Mouse (Mus musculus): ENCODE results near the gene Ssbp3. TPM values are rescaled to one million over a fixed set of nuclear protein-coding genes. Genes with fewer than 3 reads are reported as not detected.

Gene Ssbp3
- polyA plus RNA-seq, 1 experiment from 2014 or later, result 64.7 TPM

- in situ Hi-C loops (cut with MboI; ENCODE audit: low pct_unique_long_range_greater_than_20kb), result no loop called here
- ATAC-seq (no peak), DNase-seq (ENCODE audit: low read depth, low spot score) (no peak)
- TF ChIP-seq CTCF (IDR thresholded peaks at IDR 0.05), result no peak
- CTCF ChIA-PET, result interaction anchor here (1.2 kb wide), 1 partner anchor 15 kb away, joined by 3 read pairs; no protein-coding TSS in a partner anchor
- POLR2A ChIA-PET, result no interaction called here
- H3K27me3 ChIP-seq, result no peaks in the 10 kb centered on the region
Observed at GRCm38 (mm10) chr4:106870556-106870955, 39.9 kb upstream of the Ssbp3 start.

GRCm38 (mm10) chr4:106874501-106874900, 36.0 kb upstream of the Ssbp3 start:
- no peak for TF ChIP-seq CTCF (IDR thresholded peaks at IDR 0.05)
- no peaks in the 10 kb centered on the region for H3K27me3 ChIP-seq
- CTCF ChIA-PET, result no interaction called here
- in situ Hi-C loops (cut with MboI; ENCODE audit: low pct_unique_long_range_greater_than_20kb), result no loop called here
- POLR2A ChIA-PET, result no interaction called here
- ATAC-seq, result no peak
- DNase-seq (ENCODE audit: low read depth, low spot score), result no peak

DNA sequence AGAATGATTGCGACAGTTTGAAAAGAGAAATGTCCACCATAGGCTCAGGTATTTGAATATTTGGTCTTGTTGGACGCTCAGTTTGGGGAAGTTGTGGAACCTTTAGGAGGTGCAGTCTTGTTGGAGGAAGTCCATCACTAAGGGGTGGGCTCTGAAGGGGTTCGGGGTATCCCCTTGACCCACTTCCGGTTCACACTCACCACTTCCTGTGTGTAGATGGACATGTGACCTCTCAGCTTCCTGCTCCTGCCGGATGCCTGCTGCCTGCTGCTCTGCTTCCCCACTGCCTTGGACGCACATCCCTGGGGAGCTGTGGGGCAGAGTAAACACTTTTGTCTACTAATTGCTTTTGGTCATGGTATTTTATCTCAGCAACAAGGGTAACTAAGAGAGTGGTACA, 29.4 kb upstream of the Ssbp3 start:
- ChIA-PET POLR2A (no interaction called here), CTCF (no interaction called here)
- in situ Hi-C loops (cut with MboI; ENCODE audit: low pct_unique_long_range_greater_than_20kb), result no loop called here
- no peaks in the 10 kb centered on the region for H3K27me3 ChIP-seq
- ATAC-seq, result no peak
- TF ChIP-seq CTCF (IDR thresholded peaks at IDR 0.05), result no peak
- DNase-seq (ENCODE audit: low read depth, low spot score), result no peak

- DNase-seq (ENCODE audit: low read depth, low spot score) (no peak), ATAC-seq (no peak)
- ChIA-PET POLR2A (no interaction called here), CTCF (no interaction called here)
- TF ChIP-seq CTCF (IDR thresholded peaks at IDR 0.05), result no peak
- H3K27me3 ChIP-seq, result no peaks in the 10 kb centered on the region
- in situ Hi-C loops (cut with MboI; ENCODE audit: low pct_unique_long_range_greater_than_20kb), result no loop called here
Observed at GRCm38 (mm10) chr4:106883149-106883548, 27.4 kb upstream of the Ssbp3 start.

DNA sequence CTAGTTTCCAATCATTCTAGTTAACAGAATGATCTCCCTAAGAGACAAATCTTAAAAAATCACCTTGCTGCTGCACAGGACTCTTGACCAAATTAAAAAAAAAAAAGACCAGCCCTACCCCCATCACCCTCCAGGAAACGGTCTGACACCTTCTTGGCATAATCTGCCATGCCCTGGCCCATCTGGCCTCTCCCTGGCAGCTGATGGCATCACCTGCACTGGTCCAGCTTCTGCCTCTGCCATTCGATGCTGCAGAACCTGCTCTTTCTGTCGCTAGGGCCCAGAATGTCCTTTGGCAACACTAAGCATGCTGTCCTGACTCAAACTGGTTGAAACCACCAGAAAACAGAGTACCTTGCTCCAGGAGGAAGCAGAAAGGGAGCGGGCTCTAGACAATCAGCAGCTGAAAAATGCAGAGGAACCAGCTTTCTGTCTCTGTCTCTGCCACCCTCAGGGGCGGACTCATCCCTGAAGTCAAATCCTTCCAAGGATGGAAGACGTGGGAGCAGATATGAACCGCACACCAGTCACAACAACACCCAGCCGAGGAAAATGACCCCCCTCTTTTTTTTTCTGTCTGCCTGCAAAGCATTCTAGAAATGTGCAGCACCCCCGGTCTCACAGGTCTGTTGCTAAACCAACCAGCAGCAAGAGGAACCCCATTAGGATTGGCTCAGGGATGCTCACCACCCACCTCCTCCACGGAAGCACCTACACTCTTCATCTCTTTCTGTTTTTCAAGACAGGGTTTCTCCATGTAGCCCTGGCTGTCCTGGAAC, 24.0 kb upstream of the Ssbp3 start:
- no peaks in the 10 kb centered on the region for H3K27me3 ChIP-seq
- CTCF ChIA-PET, result no interaction called here
- DNase-seq (ENCODE audit: low read depth, low spot score) (no peak), ATAC-seq (no peak)
- no peak for TF ChIP-seq CTCF (IDR thresholded peaks at IDR 0.05)
- POLR2A ChIA-PET, result interaction anchor here (0.6 to 0.7 kb wide), 2 partner anchors 58 to 1134 kb away, joined by 4 to 5 read pairs; no protein-coding TSS in a partner anchor
- in situ Hi-C loops (cut with MboI; ENCODE audit: low pct_unique_long_range_greater_than_20kb), result no loop called here

DNA sequence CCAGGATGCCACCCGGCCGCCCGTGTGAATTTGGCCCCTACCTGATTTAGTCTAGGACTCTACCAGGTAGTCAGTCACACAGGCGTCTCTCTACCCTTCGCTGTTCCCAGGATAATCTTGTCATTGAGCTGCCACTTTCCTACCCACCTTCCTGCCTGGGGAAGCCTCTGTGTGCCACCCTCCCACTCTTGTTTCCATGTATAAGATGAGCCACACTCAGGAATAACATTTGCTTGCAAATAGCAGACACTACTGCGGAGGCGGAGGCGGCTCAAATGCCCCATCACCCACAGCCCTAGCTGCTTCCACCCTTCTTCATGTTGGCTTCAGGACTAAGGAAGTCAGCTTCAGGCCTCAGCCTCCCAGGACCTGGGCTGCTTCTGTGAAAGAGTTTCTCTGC, 14.4 kb upstream of the Ssbp3 start:
- no peak for TF ChIP-seq CTCF (IDR thresholded peaks at IDR 0.05)
- POLR2A ChIA-PET, result no interaction called here
- in situ Hi-C loops (cut with MboI; ENCODE audit: low pct_unique_long_range_greater_than_20kb), result no loop called here
- DNase-seq (ENCODE audit: low read depth, low spot score), result no peak
- CTCF ChIA-PET, result interaction anchor here (1.7 kb wide), 1 partner anchor 268 kb away, joined by 5 read pairs; no protein-coding TSS in a partner anchor
- no peak for ATAC-seq
- no peaks in the 10 kb centered on the region for H3K27me3 ChIP-seq

GRCm38 (mm10) chr4:106898923-106899322, 11.6 kb upstream of the Ssbp3 start:
- ChIA-PET POLR2A (no interaction called here), CTCF (interaction anchor here (0.8 kb wide), 1 partner anchor 9 kb away, joined by 3 read pairs; no protein-coding TSS in a partner anchor)
- no peak for TF ChIP-seq CTCF (IDR thresholded peaks at IDR 0.05)
- in situ Hi-C loops (cut with MboI; ENCODE audit: low pct_unique_long_range_greater_than_20kb), result no loop called here
- no peak for ATAC-seq
- H3K27me3 ChIP-seq, result no peaks in the 10 kb centered on the region
- no peak for DNase-seq (ENCODE audit: low read depth, low spot score)

GRCm38 (mm10) chr4:106899471-106899870, 11.0 kb upstream of the Ssbp3 start:
- ATAC-seq, result no peak
- DNase-seq (ENCODE audit: low read depth, low spot score), result no peak
- in situ Hi-C loops (cut with MboI; ENCODE audit: low pct_unique_long_range_greater_than_20kb), result no loop called here
- H3K27me3 ChIP-seq, result no peaks in the 10 kb centered on the region
- CTCF ChIA-PET, result no interaction called here
- POLR2A ChIA-PET, result no interaction called here
- no peak for TF ChIP-seq CTCF (IDR thresholded peaks at IDR 0.05)

- in situ Hi-C loops (cut with MboI; ENCODE audit: low pct_unique_long_range_greater_than_20kb), result no loop called here
- ChIA-PET CTCF (no interaction called here), POLR2A (interaction anchor here (1.2 kb wide), 1 partner anchor 251 kb away, joined by 3 read pairs; no protein-coding TSS in a partner anchor)
- no peak for TF ChIP-seq CTCF (IDR thresholded peaks at IDR 0.05)
- no peaks in the 10 kb centered on the region for H3K27me3 ChIP-seq
- no peak for ATAC-seq
- no peak for DNase-seq (ENCODE audit: low read depth, low spot score)
Observed at GRCm38 (mm10) chr4:106900718-106901117, 9.8 kb upstream of the Ssbp3 start.

DNA sequence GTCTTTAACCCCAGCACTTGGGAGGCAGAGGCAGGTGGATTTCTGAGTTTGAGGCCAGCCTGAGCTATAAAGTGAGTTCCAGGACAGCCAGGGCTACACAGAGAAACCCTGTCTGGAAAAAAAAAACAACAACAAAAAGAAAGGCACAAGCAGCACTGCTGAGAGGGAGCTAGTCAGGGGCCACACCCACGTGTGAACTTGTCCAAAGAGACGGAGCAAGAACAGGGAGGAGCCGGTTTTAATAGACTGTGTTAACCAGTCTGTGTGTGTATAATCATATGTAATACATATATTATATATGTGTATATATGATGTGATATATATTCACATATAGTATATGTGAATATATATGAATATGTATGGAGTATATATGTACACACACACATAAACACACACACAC, 8.9 kb upstream of the Ssbp3 start:
- H3K27me3 ChIP-seq, result no peaks in the 10 kb centered on the region

GRCm38 (mm10) chr4:106902157-106902556, 8.3 kb upstream of the Ssbp3 start:
- no peak for ATAC-seq
- no peak for TF ChIP-seq CTCF (IDR thresholded peaks at IDR 0.05)
- ChIA-PET CTCF (no interaction called here), POLR2A (no interaction called here)
- in situ Hi-C loops (cut with MboI; ENCODE audit: low pct_unique_long_range_greater_than_20kb), result no loop called here
- no peak for DNase-seq (ENCODE audit: low read depth, low spot score)
- no peaks in the 10 kb centered on the region for H3K27me3 ChIP-seq

More for the DNA sequence above, 8.9 kb upstream of the Ssbp3 start:
- DNase-seq (ENCODE audit: low read depth, low spot score) (no peak), ATAC-seq (no peak)
- POLR2A ChIA-PET, result interaction anchor here (1.2 kb wide), 1 partner anchor 250 kb away, joined by 3 read pairs; no protein-coding TSS in a partner anchor
- in situ Hi-C loops (cut with MboI; ENCODE audit: low pct_unique_long_range_greater_than_20kb), result no loop called here
- TF ChIP-seq CTCF (IDR thresholded peaks at IDR 0.05), result no peak
- CTCF ChIA-PET, result no interaction called here
